Mouse (Mus musculus): Measurements from ENCODE around the gene Sh3bgr.

DNA sequence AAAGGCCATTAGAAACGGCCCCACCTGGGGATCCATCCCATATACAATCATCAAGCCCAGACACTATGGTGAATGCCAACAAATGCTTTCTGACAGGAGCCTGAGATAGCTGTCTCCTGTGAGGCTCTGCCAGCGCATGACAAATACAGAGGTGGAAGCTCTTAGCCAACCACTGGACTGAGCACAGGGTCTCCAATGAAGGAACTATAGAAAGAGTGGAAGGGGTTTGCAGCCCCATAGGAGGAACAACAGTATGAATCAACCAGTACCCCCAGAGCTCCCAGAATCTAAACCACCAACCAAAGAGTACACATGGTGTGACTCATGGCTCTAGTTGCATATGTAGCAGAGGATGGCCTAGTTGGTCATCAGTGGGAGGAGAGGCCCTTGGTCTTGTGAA lies 71.5 kb downstream of the Sh3bgr start:
- TF ChIP-seq POLR2A (IDR thresholded peaks at IDR 0.05; ENCODE audit: low read depth, low read length): no peak
- TF ChIP-seq CTCF (IDR thresholded peaks at IDR 0.05; ENCODE audit: borderline replicate concordance, insufficient read depth, low read length): no peak
